Mouse (Mus musculus) mouse embryonic stem cell (cell line): ENCODE data around the gene AC109138.7.
"Not testable (repeated sequence)": the region's sequence is repeated elsewhere in the genome, so short reads cannot be mapped to it uniquely, and the experiment has no call there.

Experiments used
- in situ Hi-C, 2 experiments: fragments of 300-500 bp; cut with MboI; formaldehyde crosslinking; loops; 1 replicate in 1 of 2; 3 replicates in 1 of 2; pipeline ENCODE4 v1.14.3; 2019 to 2020; ENCODE audit warnings: low sequenced_read_pairs in 2 of 2, low pct_unique_long_range_greater_than_20kb in 1 of 2, mixed read lengths in 1 of 2; ENCODE audit not compliant: unreplicated experiment in 1 of 2

The AC109138.7 gene

DNA sequence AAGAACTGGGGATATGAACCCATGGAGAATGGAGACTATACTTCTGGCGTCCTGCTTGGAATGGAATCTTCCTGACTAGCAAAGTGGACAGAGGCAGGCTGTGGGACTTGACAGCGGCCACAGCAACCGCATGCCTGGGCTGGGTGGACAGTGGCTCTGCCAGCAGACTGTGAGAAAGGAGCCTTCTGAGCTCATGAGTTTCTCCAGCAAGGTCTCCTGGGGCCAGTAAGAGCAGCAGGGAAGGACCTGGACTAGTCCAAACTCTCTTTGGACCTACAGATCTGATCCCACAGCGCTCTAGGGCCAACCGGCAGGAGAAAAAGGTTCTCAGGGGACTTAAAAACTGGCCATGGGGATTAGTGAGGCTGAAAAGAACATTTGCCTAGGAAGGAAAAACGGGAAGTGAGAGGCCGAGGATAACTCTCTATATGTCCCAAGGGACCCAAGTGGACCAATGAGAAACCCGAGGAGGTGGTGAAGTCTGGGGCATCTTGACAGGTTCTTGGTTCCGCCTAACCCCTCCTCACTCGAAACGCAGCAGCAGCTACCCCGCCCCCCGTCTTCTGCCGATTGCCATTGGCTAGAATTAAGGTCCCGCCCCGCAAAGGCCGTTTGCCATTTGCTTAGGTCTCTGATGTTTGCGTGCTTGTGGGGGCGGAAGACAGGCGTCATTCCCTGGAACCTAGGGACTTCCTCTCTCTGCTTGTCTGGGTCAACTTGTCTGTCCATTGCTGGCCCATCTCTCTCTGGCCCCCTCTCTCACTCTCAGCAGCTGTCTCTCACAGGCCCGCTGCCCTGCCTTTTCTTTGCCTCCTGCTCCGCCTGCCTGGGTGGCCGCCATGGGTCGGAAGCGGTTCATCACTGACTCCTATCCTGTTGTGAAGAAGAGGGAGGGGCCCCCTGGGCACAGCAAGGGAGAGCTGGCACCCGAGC, 17.4 kb downstream of the AC109138.7 start, which contains the start of gene Pold4:
Gene Pold4, plus strand, starts transcription at position 647 of the 933 bp plus-strand sequence.
- in situ Hi-C loops, result no loop called here

GRCm38 (mm10) chr19:4232186-4232572, 18.0 kb downstream of the AC109138.7 start:
- in situ Hi-C loops, result no loop called here

DNA sequence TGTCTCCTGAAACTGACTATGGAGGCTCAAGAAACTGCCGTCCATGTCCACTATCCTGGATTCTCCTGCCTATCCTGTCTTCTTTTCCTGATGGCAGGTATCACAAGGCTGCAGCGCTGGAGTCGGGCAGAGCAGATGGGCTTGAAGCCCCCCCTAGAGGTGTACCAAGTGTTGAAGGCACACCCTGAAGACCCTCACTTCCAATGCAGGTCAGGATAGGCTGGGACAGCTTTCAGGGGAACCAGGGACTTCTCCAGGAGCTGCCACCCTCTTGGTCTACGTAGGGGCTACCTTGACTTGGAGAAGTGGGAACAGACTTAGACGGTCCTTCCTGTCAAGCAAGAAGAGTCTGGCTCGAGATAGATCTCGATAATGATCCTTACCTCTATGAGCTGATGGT, 18.5 kb downstream of the AC109138.7 start:
- in situ Hi-C loops, result no loop called here

GRCm38 (mm10) chr19:4234548-4234947, 20.4 kb downstream of the AC109138.7 start:
- in situ Hi-C loops, result no loop called here

DNA sequence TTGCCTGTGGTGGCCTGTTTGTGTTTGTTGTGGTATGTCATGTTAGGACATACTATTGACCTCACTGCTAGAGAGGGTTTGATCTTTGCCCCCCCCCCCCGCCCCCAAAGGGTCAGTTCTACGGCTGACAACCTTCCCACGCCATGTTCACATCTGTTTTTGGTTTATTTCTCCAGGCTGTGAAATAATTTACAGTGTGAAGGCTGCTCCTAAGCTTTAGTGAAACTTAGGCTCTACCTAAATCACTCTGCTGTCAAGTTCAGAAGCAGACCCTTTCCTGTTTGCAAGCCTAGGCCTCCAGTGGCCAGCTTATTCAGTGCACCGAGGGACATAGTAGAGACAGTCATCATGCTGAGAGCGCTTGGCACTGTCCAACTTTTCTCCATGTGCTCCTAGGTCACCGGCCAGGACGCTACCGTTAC, 26.1 kb downstream of the AC109138.7 start:
- in situ Hi-C loops, result loop anchor here in 1 of 2 experiments (5.0 kb wide), 1 partner anchor 33 kb away; no protein-coding TSS in a partner anchor

- in situ Hi-C loops, result loop anchor here in 1 of 2 experiments (5.0 kb wide), 1 partner anchor 35 kb away; no protein-coding TSS in a partner anchor
Observed at GRCm38 (mm10) chr19:4242416-4242815, 28.3 kb downstream of the AC109138.7 start.

DNA sequence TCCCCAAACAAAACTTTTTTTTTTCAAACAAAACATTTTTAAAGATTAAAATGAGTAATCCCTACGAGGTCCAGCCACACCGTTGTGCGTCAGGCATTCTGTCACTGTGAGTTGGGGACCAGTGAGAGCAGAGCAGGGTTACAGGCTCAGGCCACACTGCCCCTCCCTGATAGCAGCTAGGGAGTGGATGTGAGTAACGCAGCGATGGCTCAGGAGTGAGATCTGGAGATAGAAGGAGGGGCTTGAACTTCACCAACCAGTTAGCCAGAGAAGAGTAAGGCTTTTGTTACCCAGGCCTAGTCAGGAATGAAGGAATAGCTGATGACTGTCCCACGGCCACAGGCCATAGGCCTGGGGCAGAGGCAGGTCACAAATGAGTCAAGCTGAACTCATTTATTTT, 30.6 kb downstream of the AC109138.7 start:
- in situ Hi-C loops, result loop anchor here in 1 of 2 experiments (5.0 kb wide), 1 partner anchor 37 kb away; no protein-coding TSS in a partner anchor

- in situ Hi-C loops, result no loop called here
Observed at GRCm38 (mm10) chr19:4247010-4247409, 32.9 kb downstream of the AC109138.7 start.

- in situ Hi-C loops, result not testable (repeated sequence)
Observed at GRCm38 (mm10) chr19:4248683-4249082, 34.5 kb downstream of the AC109138.7 start.

DNA sequence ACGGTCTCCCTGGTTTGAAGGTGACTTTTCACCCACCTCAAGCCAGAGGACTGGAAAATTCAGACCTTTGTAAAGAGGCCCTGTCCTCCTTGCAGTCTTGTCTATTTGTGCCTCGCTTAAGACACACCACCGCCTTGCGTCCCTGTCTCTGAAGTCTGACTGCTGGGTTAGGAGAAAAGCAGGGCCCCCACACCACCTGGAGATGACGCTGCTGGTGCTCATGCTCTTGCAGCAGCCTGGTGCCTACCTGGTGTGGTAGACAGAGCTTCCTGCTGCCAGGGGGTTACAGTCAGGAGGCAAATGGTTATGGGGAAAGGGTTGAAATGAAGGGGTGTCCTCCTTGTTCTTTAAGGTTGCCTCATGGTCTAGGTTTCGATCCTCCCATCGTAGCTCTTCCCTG, 40.1 kb downstream of the AC109138.7 start:
- in situ Hi-C loops, result no loop called here

- in situ Hi-C loops, result loop anchor here (5.0 kb wide), 1 partner anchor 57 kb away; no protein-coding TSS in a partner anchor
Observed at GRCm38 (mm10) chr19:4255583-4256162, 41.5 kb downstream of the AC109138.7 start.

- in situ Hi-C loops, result loop anchor here (5.0 kb wide), 1 partner anchor 55 kb away; no protein-coding TSS in a partner anchor
Observed at GRCm38 (mm10) chr19:4257216-4257896, 43.2 kb downstream of the AC109138.7 start.

DNA sequence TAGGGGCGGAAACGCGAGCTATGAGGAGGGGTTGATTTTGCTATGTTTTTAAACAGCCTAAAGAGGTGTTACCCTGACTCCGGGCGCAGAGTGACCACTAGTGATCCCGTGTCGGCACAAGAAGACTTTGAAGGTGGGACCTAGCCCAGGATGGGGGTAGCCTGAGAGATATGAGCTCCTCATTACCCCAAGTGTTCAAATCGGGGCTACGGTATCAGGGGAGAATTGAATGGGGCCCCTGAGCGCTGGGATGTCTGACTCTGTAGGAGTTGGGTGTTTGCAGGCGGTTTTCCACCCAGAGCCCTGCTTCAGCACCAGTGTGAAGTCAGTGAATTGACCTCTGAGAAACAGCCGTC, 43.7 kb downstream of the AC109138.7 start:
- in situ Hi-C loops, result loop anchor here (5.0 kb wide), 1 partner anchor 54 kb away; no protein-coding TSS in a partner anchor

GRCm38 (mm10) chr19:4261038-4261698, 47.0 kb downstream of the AC109138.7 start:
- in situ Hi-C loops, result no loop called here

DNA sequence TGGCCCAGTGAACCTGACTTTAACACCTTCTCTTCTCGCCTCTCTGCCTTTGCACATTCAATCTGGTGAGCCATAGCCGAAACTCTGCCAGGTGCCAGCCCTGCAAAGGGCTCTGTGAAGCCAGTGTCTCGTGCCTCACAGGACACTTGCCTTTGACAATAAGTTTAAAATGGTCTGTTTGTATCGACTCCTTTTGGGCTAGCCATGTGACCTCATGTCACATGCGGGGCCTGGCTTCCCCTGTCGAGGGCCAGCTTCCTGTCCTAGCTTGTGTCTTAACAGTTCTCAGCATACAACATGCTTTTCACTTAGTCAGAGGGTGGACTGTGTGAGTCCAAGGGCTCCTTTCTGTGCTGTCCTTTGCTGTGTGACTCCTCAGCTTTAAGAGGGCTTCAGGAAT, 48.6 kb downstream of the AC109138.7 start:
- in situ Hi-C loops, result no loop called here

DNA sequence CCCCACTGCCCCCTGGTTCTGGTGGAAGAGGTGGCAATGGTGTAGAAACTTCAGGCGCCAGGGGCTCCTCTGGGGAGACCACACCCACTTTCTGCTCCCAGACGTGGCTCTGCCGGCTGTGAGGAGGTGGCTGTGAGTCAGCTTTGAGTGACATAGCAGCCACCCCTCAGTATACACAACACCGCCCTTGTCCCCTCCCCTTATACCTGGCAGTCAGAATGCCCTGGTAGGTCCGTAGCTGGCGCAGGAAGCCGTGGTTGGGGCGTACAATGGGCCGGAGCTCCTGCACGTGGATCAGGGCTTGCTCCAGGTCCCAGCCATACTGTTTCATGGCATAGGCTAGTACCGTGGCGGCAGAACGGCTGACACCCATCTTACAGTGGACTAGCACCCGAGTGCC, 49.5 kb downstream of the AC109138.7 start:
- in situ Hi-C loops, result no loop called here

DNA sequence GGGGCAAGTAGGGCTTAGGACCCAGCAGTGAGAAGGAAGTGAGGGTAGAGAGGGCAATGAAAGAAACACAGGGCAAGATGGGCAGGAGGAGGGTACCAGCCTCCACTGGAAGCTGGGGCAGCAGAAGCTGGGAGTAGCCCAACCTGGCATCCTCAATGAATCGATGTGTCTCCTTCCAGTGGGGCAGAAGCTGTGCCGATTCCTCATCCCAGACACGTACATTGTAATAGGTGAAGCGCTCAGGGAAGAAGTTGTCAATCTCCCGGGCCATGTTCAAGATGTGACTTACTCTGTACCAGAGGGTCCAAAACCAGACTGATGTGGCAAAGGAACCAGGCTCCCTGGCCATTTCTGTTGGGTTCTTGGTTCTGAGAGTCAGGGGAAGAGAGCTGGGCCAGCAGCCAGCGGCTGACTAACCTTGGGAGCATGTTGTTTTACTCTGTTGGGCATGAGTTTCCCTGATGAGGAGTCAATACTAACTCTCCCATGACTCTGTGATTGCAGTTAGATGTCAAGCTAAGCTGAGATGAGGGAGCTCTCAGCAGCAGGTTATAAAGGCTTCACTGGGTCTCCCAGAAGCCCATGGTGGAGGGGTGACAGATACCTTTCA, 50.1 kb downstream of the AC109138.7 start:
- in situ Hi-C loops, result no loop called here

DNA sequence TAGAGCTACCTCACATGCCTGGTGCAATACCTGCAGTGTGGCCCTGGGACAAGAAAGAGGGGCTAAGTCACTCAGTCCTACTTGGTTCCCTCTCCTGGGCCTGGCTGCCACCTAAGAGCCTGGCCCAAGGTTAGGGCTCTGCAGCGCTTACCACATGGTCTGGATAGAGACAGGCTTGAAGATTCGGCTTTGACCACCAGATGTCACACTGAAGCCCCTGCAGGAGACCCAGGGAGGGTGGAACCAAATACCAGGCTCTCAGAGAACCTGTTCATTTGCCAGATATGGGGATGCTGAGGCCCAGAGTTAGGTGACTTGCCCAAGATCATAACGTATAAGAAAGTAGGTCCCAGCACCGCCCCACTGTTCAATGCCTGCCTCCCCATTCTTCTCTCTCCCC, 51.8 kb downstream of the AC109138.7 start:
- in situ Hi-C loops, result no loop called here
